ENCODE assay signal across 13 mouse cellular contexts in genomic region chr8:88578413-88579175, GRCm38 (mm10). TPM values are rescaled to one million over a fixed set of nuclear protein-coding genes. Genes with fewer than 3 reads are reported as not detected.
DNase-seq lines count a peak whose midpoint lies in the region; ATAC-seq and TF ChIP-seq lines count a peak whose summit lies in the region.
"Had no signal": no experiment of that assay in that cellular context is flagged by ENCODE, and none has a peak within 500 bp of the region (broad histone marks: within the 10 kb centered on the region; RNA-seq: fewer than 3 reads in every experiment).

No protein-coding gene starts in this region.

- peak; percentile 21; the same call in 1 of the 2 replicates for TF ChIP-seq CTCF in stomach, postnatal 0 days (IDR thresholded peaks at IDR 0.05; ENCODE audit: low read depth)

- H3K4me2 ChIP-seq in neural tube, embryonic 13.5 days: no peak overlapping the region
- H3K4me2 ChIP-seq in stomach, postnatal 0 days (replicated peaks; ENCODE audit: low read depth): no peak overlapping the region

- H3K36me3 ChIP-seq in heart, embryonic 10.5 days: no peaks in the 10 kb centered on the region
- peaks cover 18% of the 10 kb centered on the region; the same call in 1 of the 2 replicates for H3K36me3 ChIP-seq in neural tube, embryonic 13.5 days
- peaks cover 84% of the 10 kb centered on the region for H3K36me3 ChIP-seq in limb, embryonic 10.5 days
- H3K36me3 ChIP-seq in stomach, postnatal 0 days (ENCODE audit: control insufficient read depth, insufficient read depth, low read length): no peaks in the 10 kb centered on the region

- ATAC-seq in neural tube, embryonic 13.5 days (ENCODE audit: low read depth): peak; percentile 52; the same call in 1 of the 2 replicates
- no peak for ATAC-seq in stomach, postnatal 0 days (ENCODE audit: low FRiP score, low TSS enrichment)

- WGBS in heart, embryonic 10.5 days: 77% methylated on average over 14 of the region's 14 CpGs
- WGBS in neural tube, embryonic 13.5 days: 58% methylated on average over 14 of the region's 14 CpGs
- WGBS in limb, embryonic 10.5 days: 75% methylated on average over 14 of the region's 14 CpGs
- WGBS in stomach, postnatal 0 days: 71% methylated on average over 14 of the region's 14 CpGs

- peaks cover 70% of the 10 kb centered on the region for H3K4me1 ChIP-seq in heart, embryonic 10.5 days
- peaks cover 32% of the 10 kb centered on the region for H3K4me1 ChIP-seq in neural tube, embryonic 13.5 days (replicated peaks)
- H3K4me1 ChIP-seq in limb, embryonic 10.5 days: peaks cover 32% of the 10 kb centered on the region
- H3K4me1 ChIP-seq in stomach, postnatal 0 days (replicated peaks; ENCODE audit: control insufficient read depth, insufficient read depth): peaks cover 13% of the 10 kb centered on the region

- H3K9ac ChIP-seq in neural tube, embryonic 13.5 days: no peak overlapping the region
- H3K9ac ChIP-seq in stomach, postnatal 0 days (ENCODE audit: low read length): 0 out of 2 replicates have a peak overlapping the region, but pooled peaks have one; percentile 18

- no peaks in the 10 kb centered on the region for H3K9me3 ChIP-seq in heart, embryonic 10.5 days
- H3K9me3 ChIP-seq in neural tube, embryonic 13.5 days: no peaks in the 10 kb centered on the region
- H3K9me3 ChIP-seq in limb, embryonic 10.5 days (replicated peaks): no peaks in the 10 kb centered on the region
- H3K9me3 ChIP-seq in stomach, postnatal 0 days (ENCODE audit: control insufficient read depth, low read length): no peaks in the 10 kb centered on the region

- no peak for DNase-seq in heart, embryonic 10.5 days (ENCODE audit: low spot score)
- no peak for DNase-seq in heart, adult 11 months
- no peak for DNase-seq in neural tube, embryonic 10.5 days (ENCODE audit: extremely low spot score, low spot score)
- DNase-seq in limb, embryonic 10.5 days (ENCODE audit: low spot score): no peak
- DNase-seq in stomach, postnatal 0 days (ENCODE audit: low spot score): no peak
- DNase-seq in thymus, postnatal 10 days (ENCODE audit: low spot score in 2 of 2): no peak
- no peak for DNase-seq in heart, adult 9 months (ENCODE audit: low spot score in 2 of 2)
- DNase-seq: heart, adult 18-20 months; heart, postnatal 4 days; layer of hippocampus, adult 9-11 months; liver had no signal

- peak overlapping the region; percentile 39; the same call in 1 of the 2 replicates for H3K27ac ChIP-seq in heart, embryonic 10.5 days
- peak overlapping the region; percentile 23; the same call in 1 of the 2 replicates for H3K27ac ChIP-seq in neural tube, embryonic 13.5 days (replicated peaks)
- peak overlapping the region; percentile 42; the same call in 1 of the 2 replicates for H3K27ac ChIP-seq in limb, embryonic 10.5 days
- peak overlapping the region; percentile 18; the same call in 1 of the 2 replicates for H3K27ac ChIP-seq in stomach, postnatal 0 days (replicated peaks)

- no peak for TF ChIP-seq EP300 in stomach, postnatal 0 days (optimal IDR thresholded peaks at IDR 0.05)

- peaks cover 21% of the 10 kb centered on the region; the same call in 1 of the 2 replicates for H3K27me3 ChIP-seq in heart, embryonic 10.5 days (ENCODE audit: insufficient read depth, poor library complexity, severe bottlenecking)
- H3K27me3 ChIP-seq in neural tube, embryonic 13.5 days: no peaks in the 10 kb centered on the region
- no peaks in the 10 kb centered on the region for H3K27me3 ChIP-seq in limb, embryonic 10.5 days (ENCODE audit: low read depth, poor library complexity, severe bottlenecking)
- no peaks in the 10 kb centered on the region for H3K27me3 ChIP-seq in stomach, postnatal 0 days (ENCODE audit: control insufficient read depth, insufficient read depth, low read length)

- H3K4me3 ChIP-seq in heart, embryonic 10.5 days: no peak overlapping the region
- H3K4me3 ChIP-seq in neural tube, embryonic 13.5 days: no peak overlapping the region
- H3K4me3 ChIP-seq in limb, embryonic 10.5 days: no peak overlapping the region
- H3K4me3 ChIP-seq in stomach, postnatal 0 days (ENCODE audit: low read depth, low read length): no peak overlapping the region

RNA-seq across cellular contexts. Expression of gene Snx20, which starts 57.3 kb away (rescaled TPM):
- 0.59 and 1.3 TPM in 2 replicates for polyA plus RNA-seq in heart, embryonic 10.5 days (2016; fragmentation: Nextera tagmentation; extraction: Ambion mirVana)
- polyA plus RNA-seq in neural tube, embryonic 13.5 days (2015; fragmentation: Nextera tagmentation; extraction: Ambion mirVana): 1.1 and 1.4 TPM in 2 replicates
- polyA plus RNA-seq in limb, embryonic 10.5 days (2016; fragmentation: Nextera tagmentation; extraction: Ambion mirVana): 0.31 and 0.63 TPM in 2 replicates
- polyA plus RNA-seq in stomach, postnatal 0 days (2015; fragmentation: Nextera tagmentation; extraction: Ambion mirVana): 2.0 and 2.1 TPM in 2 replicates

RNA-seq across cellular contexts. Expression of gene Nkd1, which starts 57.4 kb away (rescaled TPM):
- 21.9 and 38.0 TPM in 2 replicates for polyA plus RNA-seq in heart, embryonic 10.5 days (2016; fragmentation: Nextera tagmentation; extraction: Ambion mirVana)
- 48.9 and 52.3 TPM in 2 replicates for polyA plus RNA-seq in neural tube, embryonic 13.5 days (2015; fragmentation: Nextera tagmentation; extraction: Ambion mirVana)
- polyA plus RNA-seq in limb, embryonic 10.5 days (2016; fragmentation: Nextera tagmentation; extraction: Ambion mirVana): 55.4 and 60.7 TPM in 2 replicates
- polyA plus RNA-seq in stomach, postnatal 0 days (2015; fragmentation: Nextera tagmentation; extraction: Ambion mirVana): 57.4 and 58.8 TPM in 2 replicates
- polyA plus RNA-seq: C2C12 had no signal
